Comparison of ENCODE assay signal across 8 mouse cellular contexts in genomic region chr15:96696486-96697284, GRCm38 (mm10). TPM values are rescaled to one million over a fixed set of nuclear protein-coding genes. Genes with fewer than 3 reads are reported as not detected.
DNase-seq lines count a peak whose midpoint lies in the region; ATAC-seq lines count a peak whose summit lies in the region.

No protein-coding gene starts in this region.

- peak overlapping the region; percentile 56; the same call in 1 of the 2 replicates for H3K9ac ChIP-seq in heart, embryonic 11.5 days (ENCODE audit: low read depth, low read length)

- peaks cover 45% of the 10 kb centered on the region for H3K36me3 ChIP-seq in heart, embryonic 11.5 days (ENCODE audit: control insufficient read depth, insufficient read depth, low read length)
- H3K36me3 ChIP-seq in hindbrain, embryonic 10.5 days = peaks cover 70% of the 10 kb centered on the region

- no peaks in the 10 kb centered on the region for H3K9me3 ChIP-seq in heart, embryonic 11.5 days (replicated peaks; ENCODE audit: control insufficient read depth, low read length)
- H3K9me3 ChIP-seq in hindbrain, embryonic 10.5 days = no peaks in the 10 kb centered on the region

- H3K4me1 ChIP-seq in heart, embryonic 11.5 days (ENCODE audit: control insufficient read depth, insufficient read depth, low read length) = peaks cover 37% of the 10 kb centered on the region
- peaks cover 44% of the 10 kb centered on the region for H3K4me1 ChIP-seq in hindbrain, embryonic 10.5 days (replicated peaks)

- no peak for ATAC-seq in heart, embryonic 11.5 days (replicated peaks; ENCODE audit: insufficient number of reproducible peaks, low FRiP score, low TSS enrichment)
- peak; percentile 13; the same call in 1 of the 2 replicates for ATAC-seq in megakaryocyte progenitor cell, adult 5-6 weeks (replicated peaks; ENCODE audit: poor library complexity)
- ATAC-seq in inflammation-experienced regulatory T-cells, adult 6 months = no peak

- peak overlapping the region; percentile 92 for H3K4me3 ChIP-seq in heart, embryonic 11.5 days (ENCODE audit: low read depth, low read length)
- peak overlapping the region; percentile 94 for H3K4me3 ChIP-seq in hindbrain, embryonic 10.5 days

- 74% methylated on average over 13 of the region's 13 CpGs for WGBS in heart, embryonic 11.5 days (ENCODE audit: insufficient replicate concordance)
- WGBS in hindbrain, embryonic 10.5 days = 81% methylated on average over 13 of the region's 13 CpGs

- no peak for DNase-seq in heart, postnatal 14 days
- DNase-seq in NIH3T3 (ENCODE audit: low read depth) = peak; percentile 50
- DNase-seq in hindbrain, embryonic 10.5 days (ENCODE audit: low spot score) = no peak
- DNase-seq in ovary, postnatal 10 days (ENCODE audit: low spot score) = no peak
- no peak for DNase-seq in layer of hippocampus, adult 8-10 months (ENCODE audit: low spot score in 2 of 2)

- H3K4me2 ChIP-seq in heart, embryonic 11.5 days = peak overlapping the region; percentile 89

- intact Hi-C loops in heart, postnatal 14 days (cut with DNase I) = loop anchor here (5.0 to 10.0 kb wide), 4 partner anchors 51 to 412 kb away; partner anchors contain the start of gene Arid2

- no peaks in the 10 kb centered on the region for H3K27me3 ChIP-seq in heart, embryonic 11.5 days (ENCODE audit: control insufficient read depth, insufficient read depth, low read length)
- H3K27me3 ChIP-seq in hindbrain, embryonic 10.5 days (ENCODE audit: insufficient read depth, poor library complexity, severe bottlenecking) = peaks cover under 1% of the 10 kb centered on the region; the same call in 1 of the 2 replicates

- no peak overlapping the region for H3K27ac ChIP-seq in heart, embryonic 11.5 days (ENCODE audit: low read depth, low read length)
- H3K27ac ChIP-seq in hindbrain, embryonic 10.5 days = no peak overlapping the region

RNA-seq across cellular contexts. Expression of gene Slc38a2, which starts 2.8 kb away (rescaled TPM):
- 139 and 157 TPM in 2 replicates for polyA plus RNA-seq in heart, embryonic 11.5 days (2014; fragmentation: Nextera tagmentation; extraction: Ambion mirVana)
- 100 to 1,000 TPM; 257 to 301 TPM for total RNA-seq in heart, postnatal 14 days (2021)
- polyA plus RNA-seq in hindbrain, embryonic 10.5 days (2016; fragmentation: Nextera tagmentation; extraction: Ambion mirVana) = 135 and 156 TPM in 2 replicates
- total RNA-seq in megakaryocyte progenitor cell, adult 5-6 weeks (2015) = 149 and 157 TPM in 2 replicates
- 70.7 and 73.4 TPM in 2 replicates for total RNA-seq in megakaryocyte progenitor cell, adult 5-6 weeks (2017)
- 10 to 100 TPM; 36.1 to 44.6 (median 42.9) TPM for polyA plus RNA-seq in inflammation-experienced regulatory T-cells, adult 6 months (2017; shearing (Covaris generic))
- total RNA-seq in layer of hippocampus, adult 8-10 months (2022) = 100 to 1,000 TPM in 1 of 4 experiments, 10 to 100 TPM in 3; 71.8 to 103 (median 85.4) TPM

RNA-seq across cellular contexts. Expression of gene Slc38a1, which starts 54.0 kb away (rescaled TPM):
- polyA plus RNA-seq in heart, embryonic 11.5 days (2014; fragmentation: Nextera tagmentation; extraction: Ambion mirVana) = 75.5 and 81.9 TPM in 2 replicates
- total RNA-seq in heart, postnatal 14 days (2021) = 10 to 100 TPM; 33.6 to 35.4 TPM
- 109 and 113 TPM in 2 replicates for polyA plus RNA-seq in hindbrain, embryonic 10.5 days (2016; fragmentation: Nextera tagmentation; extraction: Ambion mirVana)
- total RNA-seq in megakaryocyte progenitor cell, adult 5-6 weeks (2015) = 94.0 and 107 TPM in 2 replicates
- total RNA-seq in megakaryocyte progenitor cell, adult 5-6 weeks (2017) = 53.2 and 63.8 TPM in 2 replicates
- 10 to 100 TPM; 58.9 to 87.5 (median 79.1) TPM for polyA plus RNA-seq in inflammation-experienced regulatory T-cells, adult 6 months (2017; shearing (Covaris generic))
- total RNA-seq in layer of hippocampus, adult 8-10 months (2022) = 10 to 100 TPM; 84.8 to 97.3 (median 90.0) TPM
